ENCODE assay signal across 15 mouse cellular contexts in the genomic region with DNA sequence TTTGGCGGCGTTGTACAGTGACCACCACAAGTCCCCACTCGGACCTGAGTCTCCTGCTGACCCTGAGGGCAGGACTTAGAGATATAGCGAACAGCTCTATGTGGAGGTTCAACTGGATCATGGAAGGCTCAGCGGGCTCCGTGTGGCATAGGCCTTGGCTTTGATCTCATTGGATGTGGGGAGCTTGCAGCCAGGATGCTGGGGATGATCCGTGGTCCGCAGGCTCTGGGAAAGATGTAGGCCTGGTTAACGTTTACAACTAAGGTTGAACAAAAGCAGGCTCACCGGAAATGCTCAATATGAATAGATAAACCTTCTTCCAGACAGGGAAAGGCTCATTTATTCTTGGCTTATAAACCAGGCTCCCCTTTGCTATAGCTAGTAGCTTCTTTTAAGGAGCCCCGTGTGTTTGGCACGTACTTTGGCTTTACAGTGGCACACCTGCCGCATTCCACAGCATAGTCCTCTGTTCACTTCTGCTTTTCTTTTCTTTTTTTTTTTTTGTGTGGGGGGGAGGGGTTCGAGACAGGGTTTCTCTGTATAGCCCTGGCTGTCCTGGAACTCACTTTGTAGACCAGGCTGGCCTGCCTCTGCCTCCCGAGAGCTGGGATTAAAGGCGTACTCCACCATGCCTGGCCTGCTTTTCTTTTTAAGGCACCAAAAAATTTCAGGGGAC. TPM values are rescaled to one million over a fixed set of nuclear protein-coding genes. Genes with fewer than 3 reads are reported as not detected.
DNase-seq lines count a peak whose midpoint lies in the region; ATAC-seq and TF ChIP-seq lines count a peak whose summit lies in the region.
"Had no signal": no experiment of that assay in that cellular context is flagged by ENCODE, and none has a peak within 500 bp of the region (broad histone marks: within the 10 kb centered on the region; RNA-seq: fewer than 3 reads in every experiment).

No protein-coding gene starts in this region.

- no peaks in the 10 kb centered on the region for H3K9me3 ChIP-seq in hindbrain, embryonic 10.5 days
- H3K9me3 ChIP-seq in hindbrain, embryonic 16.5 days (ENCODE audit: control insufficient read depth, low read length): no peaks in the 10 kb centered on the region
- no peaks in the 10 kb centered on the region for H3K9me3 ChIP-seq in neural tube, embryonic 13.5 days
- H3K9me3 ChIP-seq in intestine, embryonic 15.5 days: no peaks in the 10 kb centered on the region
- H3K9me3 ChIP-seq: forebrain, embryonic 13.5 days; liver, embryonic 15.5 days had no signal

- H3K9ac ChIP-seq in hindbrain, embryonic 16.5 days (ENCODE audit: low read depth, low read length): no peak overlapping the region
- no peak overlapping the region for H3K9ac ChIP-seq in neural tube, embryonic 13.5 days
- peak overlapping the region; percentile 46; the same call in 1 of the 2 replicates for H3K9ac ChIP-seq in intestine, embryonic 15.5 days
- H3K9ac ChIP-seq: forebrain, embryonic 13.5 days; liver, embryonic 15.5 days had no signal

- 21% methylated on average over 16 of the region's 16 CpGs for WGBS in hindbrain, embryonic 10.5 days
- WGBS in hindbrain, embryonic 16.5 days: 15% methylated on average over 16 of the region's 16 CpGs
- 13% methylated on average over 16 of the region's 16 CpGs for WGBS in neural tube, embryonic 13.5 days
- 21% methylated on average over 16 of the region's 16 CpGs for WGBS in intestine, embryonic 15.5 days

- H3K4me2 ChIP-seq in hindbrain, embryonic 16.5 days (ENCODE audit: low read length): no peak overlapping the region
- H3K4me2 ChIP-seq in neural tube, embryonic 13.5 days: 0 out of 2 replicates have a peak overlapping the region, but pooled peaks have one; percentile 36
- H3K4me2 ChIP-seq in intestine, embryonic 15.5 days (replicated peaks): peak overlapping the region; percentile 62
- H3K4me2 ChIP-seq: liver, embryonic 15.5 days had no signal

- H3K4me1 ChIP-seq in hindbrain, embryonic 10.5 days (replicated peaks): peaks cover 35% of the 10 kb centered on the region
- peaks cover 17% of the 10 kb centered on the region for H3K4me1 ChIP-seq in hindbrain, embryonic 16.5 days (ENCODE audit: control insufficient read depth, insufficient read depth, low read depth, low read length)
- peaks cover 30% of the 10 kb centered on the region for H3K4me1 ChIP-seq in neural tube, embryonic 13.5 days (replicated peaks)
- peaks cover 27% of the 10 kb centered on the region for H3K4me1 ChIP-seq in intestine, embryonic 15.5 days (replicated peaks)

- DNase-seq in hindbrain, embryonic 10.5 days (ENCODE audit: low spot score): no peak
- no peak for DNase-seq in neural tube, embryonic 10.5 days (ENCODE audit: extremely low spot score, low spot score)
- no peak for DNase-seq in layer of hippocampus, adult 2 months (ENCODE audit: low spot score in 2 of 2)
- no peak for DNase-seq in testis, postnatal 14 days (ENCODE audit: low spot score)
- DNase-seq: cerebellum, adult 8-10 months; gastrocnemius, adult 2 months; thymus, postnatal 25 days had no signal

- H3K27ac ChIP-seq in hindbrain, embryonic 10.5 days: no peak overlapping the region
- H3K27ac ChIP-seq in hindbrain, embryonic 16.5 days (ENCODE audit: low read depth, low read length): no peak overlapping the region
- H3K27ac ChIP-seq in neural tube, embryonic 13.5 days (replicated peaks): no peak overlapping the region
- H3K27ac ChIP-seq in intestine, embryonic 15.5 days: peak overlapping the region; percentile 83; the same call in 1 of the 2 replicates
- H3K27ac ChIP-seq in layer of hippocampus, adult 2 months: no peak overlapping the region
- H3K27ac ChIP-seq: forebrain, embryonic 13.5 days; gastrocnemius, adult 2 months; hindbrain, postnatal 0 days; liver, embryonic 15.5 days had no signal

- no peak for ATAC-seq in hindbrain, embryonic 16.5 days
- ATAC-seq in neural tube, embryonic 13.5 days (ENCODE audit: low read depth): no peak
- ATAC-seq in intestine, embryonic 15.5 days: no peak
- ATAC-seq: forebrain, embryonic 13.5 days; hindbrain, postnatal 0 days had no signal

- no peak for TF ChIP-seq CTCF in layer of hippocampus, adult 2 months (conservative IDR thresholded peaks at IDR 0.05)

- H3K27me3 ChIP-seq in hindbrain, embryonic 10.5 days (ENCODE audit: insufficient read depth, poor library complexity, severe bottlenecking): peaks cover 98% of the 10 kb centered on the region
- peaks cover 51% of the 10 kb centered on the region for H3K27me3 ChIP-seq in hindbrain, embryonic 16.5 days (replicated peaks; ENCODE audit: control insufficient read depth, insufficient read depth, low read length)
- H3K27me3 ChIP-seq in neural tube, embryonic 13.5 days: peaks cover 91% of the 10 kb centered on the region
- peaks cover 67% of the 10 kb centered on the region for H3K27me3 ChIP-seq in intestine, embryonic 15.5 days (replicated peaks)

- no peaks in the 10 kb centered on the region for H3K36me3 ChIP-seq in hindbrain, embryonic 10.5 days
- H3K36me3 ChIP-seq in hindbrain, embryonic 16.5 days (ENCODE audit: control insufficient read depth, insufficient read depth, low read length): no peaks in the 10 kb centered on the region
- no peaks in the 10 kb centered on the region for H3K36me3 ChIP-seq in neural tube, embryonic 13.5 days
- no peaks in the 10 kb centered on the region for H3K36me3 ChIP-seq in intestine, embryonic 15.5 days
- H3K36me3 ChIP-seq: liver, embryonic 15.5 days had no signal

- H3K4me3 ChIP-seq in hindbrain, embryonic 10.5 days: peak overlapping the region; percentile 37; the same call in 1 of the 2 replicates
- no peak overlapping the region for H3K4me3 ChIP-seq in hindbrain, embryonic 16.5 days (ENCODE audit: low read length)
- no peak overlapping the region for H3K4me3 ChIP-seq in neural tube, embryonic 13.5 days
- peak overlapping the region; percentile 43 for H3K4me3 ChIP-seq in intestine, embryonic 15.5 days (replicated peaks)
- H3K4me3 ChIP-seq in layer of hippocampus, adult 2 months: no peak overlapping the region
- H3K4me3 ChIP-seq: liver, embryonic 15.5 days had no signal

RNA-seq across cellular contexts. Expression of a gene that starts 1.7 kb away (rescaled TPM):
- 1.6 and 3.5 TPM in 2 replicates for polyA plus RNA-seq in hindbrain, embryonic 10.5 days (2016; fragmentation: Nextera tagmentation; extraction: Ambion mirVana)
- polyA plus RNA-seq in hindbrain, embryonic 16.5 days (2015; fragmentation: Nextera tagmentation; extraction: Ambion mirVana): 0.09 and 0.16 TPM in 2 replicates
- 0.70 and 0.84 TPM in 2 replicates for polyA plus RNA-seq in neural tube, embryonic 13.5 days (2015; fragmentation: Nextera tagmentation; extraction: Ambion mirVana)
- polyA plus RNA-seq in intestine, embryonic 15.5 days (2015; fragmentation: Nextera tagmentation; extraction: Ambion mirVana): 9.0 and 9.3 TPM in 2 replicates
- under 1 TPM in 1 of 2 experiments, not detected in 1; 0.13 TPM for total RNA-seq in layer of hippocampus, adult 2 months (2021)
- total RNA-seq: gastrocnemius, adult 2 months; megakaryocyte progenitor cell, adult 5-6 weeks had no signal
- polyA plus RNA-seq: limb, embryonic 11.5 days had no signal

RNA-seq across cellular contexts. Expression of a gene that starts 13.4 kb away (rescaled TPM):
- polyA plus RNA-seq in hindbrain, embryonic 10.5 days (2016; fragmentation: Nextera tagmentation; extraction: Ambion mirVana): 7.0 and 13.7 TPM in 2 replicates
- 1.9 and 2.8 TPM in 2 replicates for polyA plus RNA-seq in hindbrain, embryonic 16.5 days (2015; fragmentation: Nextera tagmentation; extraction: Ambion mirVana)
- polyA plus RNA-seq in neural tube, embryonic 13.5 days (2015; fragmentation: Nextera tagmentation; extraction: Ambion mirVana): 6.5 and 7.6 TPM in 2 replicates
- polyA plus RNA-seq in intestine, embryonic 15.5 days (2015; fragmentation: Nextera tagmentation; extraction: Ambion mirVana): 0.69 and 0.80 TPM in 2 replicates
- 1 to 10 TPM; 1.0 to 1.1 TPM for total RNA-seq in layer of hippocampus, adult 2 months (2021)
- total RNA-seq: megakaryocyte progenitor cell, adult 5-6 weeks had no signal
- polyA plus RNA-seq: liver, embryonic 15.5 days had no signal

RNA-seq across cellular contexts. Expression of a gene that starts 21.2 kb away (rescaled TPM):
- 60.5 and 68.2 TPM in 2 replicates for polyA plus RNA-seq in hindbrain, embryonic 10.5 days (2016; fragmentation: Nextera tagmentation; extraction: Ambion mirVana)
- polyA plus RNA-seq in hindbrain, embryonic 16.5 days (2015; fragmentation: Nextera tagmentation; extraction: Ambion mirVana): 45.2 and 46.3 TPM in 2 replicates
- polyA plus RNA-seq in neural tube, embryonic 13.5 days (2015; fragmentation: Nextera tagmentation; extraction: Ambion mirVana): 50.6 and 53.8 TPM in 2 replicates
- 50.6 and 52.3 TPM in 2 replicates for polyA plus RNA-seq in intestine, embryonic 15.5 days (2015; fragmentation: Nextera tagmentation; extraction: Ambion mirVana)
- total RNA-seq in layer of hippocampus, adult 2 months (2021): 10 to 100 TPM; 38.8 to 46.1 TPM

RNA-seq across cellular contexts. Expression of a gene that starts 45.2 kb away (rescaled TPM):
- 3.9 and 4.9 TPM in 2 replicates for polyA plus RNA-seq in hindbrain, embryonic 10.5 days (2016; fragmentation: Nextera tagmentation; extraction: Ambion mirVana)
- 1.1 and 1.3 TPM in 2 replicates for polyA plus RNA-seq in hindbrain, embryonic 16.5 days (2015; fragmentation: Nextera tagmentation; extraction: Ambion mirVana)
- 1.2 and 2.1 TPM in 2 replicates for polyA plus RNA-seq in neural tube, embryonic 13.5 days (2015; fragmentation: Nextera tagmentation; extraction: Ambion mirVana)
- 105 and 126 TPM in 2 replicates for polyA plus RNA-seq in intestine, embryonic 15.5 days (2015; fragmentation: Nextera tagmentation; extraction: Ambion mirVana)
- under 1 TPM; 0.49 to 0.71 TPM for total RNA-seq in layer of hippocampus, adult 2 months (2021)
- total RNA-seq: megakaryocyte progenitor cell, adult 5-6 weeks had no signal

Comparison
In these comparisons a context has a peak if more than half of its experiments do, and no peak if none do; other contexts are left out.
1. H3K4me3 ChIP-seq: peak in hindbrain, embryonic 10.5 days (single experiment) and intestine, embryonic 15.5 days (single experiment); none in hindbrain, embryonic 16.5 days (single experiment), neural tube, embryonic 13.5 days (single experiment) and layer of hippocampus, adult 2 months (single experiment).